Mouse (Mus musculus): ENCODE measurements around the gene Psrc1. TPM values are rescaled to one million over a fixed set of nuclear protein-coding genes. Genes with fewer than 3 reads are reported as not detected.

Psrc1 gene
- polyA plus RNA-seq, 1 experiment from 2014 or later, result 26.1 TPM

GRCm38 (mm10) chr3:108411754-108412121 is 28.1 kb downstream of the Psrc1 start:
- Histone ChIP-seq H3K9ac (ENCODE audit: low read depth, low read length) (peak overlapping the region; percentile 12; the same call in 1 of the 2 replicates), H3K4me3 (ENCODE audit: low read length) (no peak overlapping the region), H3K36me3 (ENCODE audit: control insufficient read depth, insufficient read depth, low read length) (peaks cover 7% of the 10 kb centered on the region), H3K4me2 (ENCODE audit: low read depth, low read length) (no peak overlapping the region), H3K27me3 (replicated peaks; ENCODE audit: control insufficient read depth, insufficient read depth, low read length) (no peaks in the 10 kb centered on the region), H3K9me3 (ENCODE audit: control insufficient read depth, low read length) (peaks cover 12% of the 10 kb centered on the region), H3K4me1 (ENCODE audit: control insufficient read depth, insufficient read depth, low read length) (peaks cover 4% of the 10 kb centered on the region; the same call in 1 of the 2 replicates), H3K27ac (ENCODE audit: low read length) (no peak overlapping the region)
- 69% methylated on average over 8 of the region's 8 CpGs for WGBS
- no peak for ATAC-seq

- H3K27ac ChIP-seq (ENCODE audit: low read length), result no peak overlapping the region
- H3K27me3 ChIP-seq (replicated peaks; ENCODE audit: control insufficient read depth, insufficient read depth, low read length), result no peaks in the 10 kb centered on the region
Measured at GRCm38 (mm10) chr3:108413634-108414360, 30.2 kb downstream of the Psrc1 start.

GRCm38 (mm10) chr3:108414857-108415830 is 31.5 kb downstream of the Psrc1 start, which contains the start of gene Celsr2:
TSS of gene Celsr2 (minus strand) at chr3:108415552.
- H3K36me3 ChIP-seq (ENCODE audit: control insufficient read depth, insufficient read depth, low read length), result peaks cover 7% of the 10 kb centered on the region
- H3K27me3 ChIP-seq (replicated peaks; ENCODE audit: control insufficient read depth, insufficient read depth, low read length), result no peaks in the 10 kb centered on the region
- H3K4me2 ChIP-seq (ENCODE audit: low read depth, low read length), result peak within 1 kb of the TSS; percentile 100
- WGBS, result 7% methylated on average over 61 of the region's 67 CpGs
- H3K9ac ChIP-seq (ENCODE audit: low read depth, low read length), result peak within 1 kb of the TSS; percentile 74
- H3K27ac ChIP-seq (ENCODE audit: low read length), result no peak within 1 kb of the TSS
- H3K4me1 ChIP-seq (ENCODE audit: control insufficient read depth, insufficient read depth, low read length), result peaks cover 4% of the 10 kb centered on the region; the same call in 1 of the 2 replicates
- peak; percentile 60 for ATAC-seq
- peaks cover 12% of the 10 kb centered on the region for H3K9me3 ChIP-seq (ENCODE audit: control insufficient read depth, low read length)
- peak within 1 kb of the TSS; percentile 79 for H3K4me3 ChIP-seq (ENCODE audit: low read length)

More at GRCm38 (mm10) chr3:108413634-108414360, 30.2 kb downstream of the Psrc1 start:
- no peak for ATAC-seq
- Histone ChIP-seq H3K4me1 (ENCODE audit: control insufficient read depth, insufficient read depth, low read length) (peaks cover 4% of the 10 kb centered on the region; the same call in 1 of the 2 replicates), H3K9me3 (ENCODE audit: control insufficient read depth, low read length) (peaks cover 12% of the 10 kb centered on the region), H3K9ac (ENCODE audit: low read depth, low read length) (no peak overlapping the region), H3K36me3 (ENCODE audit: control insufficient read depth, insufficient read depth, low read length) (peaks cover 7% of the 10 kb centered on the region), H3K4me3 (ENCODE audit: low read length) (no peak overlapping the region), H3K4me2 (ENCODE audit: low read depth, low read length) (no peak overlapping the region)
- WGBS, result 96% methylated on average over 35 of the region's 35 CpGs

GRCm38 (mm10) chr3:108415831-108416223 is 32.2 kb downstream of the Psrc1 start:
- peaks cover 7% of the 10 kb centered on the region for H3K36me3 ChIP-seq (ENCODE audit: control insufficient read depth, insufficient read depth, low read length)
- peak overlapping the region; percentile 79 for H3K4me3 ChIP-seq (ENCODE audit: low read length)
- peaks cover 4% of the 10 kb centered on the region; the same call in 1 of the 2 replicates for H3K4me1 ChIP-seq (ENCODE audit: control insufficient read depth, insufficient read depth, low read length)
- H3K27ac ChIP-seq (ENCODE audit: low read length), result no peak overlapping the region
- no peaks in the 10 kb centered on the region for H3K27me3 ChIP-seq (replicated peaks; ENCODE audit: control insufficient read depth, insufficient read depth, low read length)
- H3K9ac ChIP-seq (ENCODE audit: low read depth, low read length), result peak overlapping the region; percentile 74
- under 1% methylated on average over 48 of the region's 48 CpGs for WGBS
- peak; percentile 87 for ATAC-seq
- peaks cover 12% of the 10 kb centered on the region for H3K9me3 ChIP-seq (ENCODE audit: control insufficient read depth, low read length)
- peak overlapping the region; percentile 100 for H3K4me2 ChIP-seq (ENCODE audit: low read depth, low read length)

GRCm38 (mm10) chr3:108423006-108423405 is 39.4 kb downstream of the Psrc1 start:
- Histone ChIP-seq H3K27ac (ENCODE audit: low read length) (no peak overlapping the region), H3K4me1 (ENCODE audit: control insufficient read depth, insufficient read depth, low read length) (peaks cover 7% of the 10 kb centered on the region), H3K9me3 (ENCODE audit: control insufficient read depth, low read length) (no peaks in the 10 kb centered on the region), H3K4me3 (ENCODE audit: low read length) (no peak overlapping the region), H3K4me2 (ENCODE audit: low read depth, low read length) (no peak overlapping the region), H3K9ac (ENCODE audit: low read depth, low read length) (no peak overlapping the region), H3K36me3 (ENCODE audit: control insufficient read depth, insufficient read depth, low read length) (0 out of 2 replicates have a peak, but pooled peaks cover 11% of the 10 kb centered on the region), H3K27me3 (replicated peaks; ENCODE audit: control insufficient read depth, insufficient read depth, low read length) (no peaks in the 10 kb centered on the region)
- ATAC-seq, result no peak
- 42% methylated on average over 6 of the region's 6 CpGs for WGBS

- H3K27ac ChIP-seq (ENCODE audit: low read length), result no peak overlapping the region
- H3K4me3 ChIP-seq (ENCODE audit: low read length), result no peak overlapping the region
- H3K9me3 ChIP-seq (ENCODE audit: control insufficient read depth, low read length), result no peaks in the 10 kb centered on the region
- H3K36me3 ChIP-seq (ENCODE audit: control insufficient read depth, insufficient read depth, low read length), result peaks cover 17% of the 10 kb centered on the region; the same call in 1 of the 2 replicates
- peaks cover 7% of the 10 kb centered on the region for H3K4me1 ChIP-seq (ENCODE audit: control insufficient read depth, insufficient read depth, low read length)
- 0 out of 2 replicates have a peak overlapping the region, but pooled peaks have one; percentile 3 for H3K9ac ChIP-seq (ENCODE audit: low read depth, low read length)
- WGBS, result 22% methylated on average over 11 of the region's 11 CpGs
- H3K4me2 ChIP-seq (ENCODE audit: low read depth, low read length), result peak overlapping the region; percentile 1; the same call in 1 of the 2 replicates
- peak; percentile 69 for ATAC-seq
- H3K27me3 ChIP-seq (replicated peaks; ENCODE audit: control insufficient read depth, insufficient read depth, low read length), result no peaks in the 10 kb centered on the region
Measured at GRCm38 (mm10) chr3:108423844-108424801, 40.5 kb downstream of the Psrc1 start.

GRCm38 (mm10) chr3:108424944-108425623 is 41.4 kb downstream of the Psrc1 start:
- H3K4me1 ChIP-seq (ENCODE audit: control insufficient read depth, insufficient read depth, low read length), result peaks cover 7% of the 10 kb centered on the region
- no peak for ATAC-seq
- H3K4me2 ChIP-seq (ENCODE audit: low read depth, low read length), result no peak overlapping the region
- no peak overlapping the region for H3K4me3 ChIP-seq (ENCODE audit: low read length)
- H3K9ac ChIP-seq (ENCODE audit: low read depth, low read length), result no peak overlapping the region
- H3K9me3 ChIP-seq (ENCODE audit: control insufficient read depth, low read length), result no peaks in the 10 kb centered on the region
- peaks cover 23% of the 10 kb centered on the region for H3K36me3 ChIP-seq (ENCODE audit: control insufficient read depth, insufficient read depth, low read length)
- H3K27ac ChIP-seq (ENCODE audit: low read length), result no peak overlapping the region
- WGBS, result 77% methylated on average over 7 of the region's 7 CpGs
- no peaks in the 10 kb centered on the region for H3K27me3 ChIP-seq (replicated peaks; ENCODE audit: control insufficient read depth, insufficient read depth, low read length)

GRCm38 (mm10) chr3:108425624-108426018 is 42.0 kb downstream of the Psrc1 start:
- ATAC-seq, result no peak

More at GRCm38 (mm10) chr3:108425624-108426018, 42.0 kb downstream of the Psrc1 start:
- peaks cover 23% of the 10 kb centered on the region for H3K36me3 ChIP-seq (ENCODE audit: control insufficient read depth, insufficient read depth, low read length)
- H3K27me3 ChIP-seq (replicated peaks; ENCODE audit: control insufficient read depth, insufficient read depth, low read length), result no peaks in the 10 kb centered on the region
- 79% methylated on average over 6 of the region's 6 CpGs for WGBS
- peaks cover 7% of the 10 kb centered on the region for H3K4me1 ChIP-seq (ENCODE audit: control insufficient read depth, insufficient read depth, low read length)
- H3K4me3 ChIP-seq (ENCODE audit: low read length), result no peak overlapping the region
- H3K4me2 ChIP-seq (ENCODE audit: low read depth, low read length), result no peak overlapping the region
- no peak overlapping the region for H3K27ac ChIP-seq (ENCODE audit: low read length)
- no peak overlapping the region for H3K9ac ChIP-seq (ENCODE audit: low read depth, low read length)
- no peaks in the 10 kb centered on the region for H3K9me3 ChIP-seq (ENCODE audit: control insufficient read depth, low read length)

All from intestine, embryonic 16.5 days (tissue).